Mouse (Mus musculus) midbrain, postnatal 0 days (tissue): ENCODE measurements around the gene Slc44a5. TPM values are rescaled to one million over a fixed set of nuclear protein-coding genes. Genes with fewer than 3 reads are reported as not detected.

Source experiments
- ATAC-seq: fragments of 200-750 bp; cut with Nextera tagmentation; 2 replicates; pipeline ENCODE4 v1.8.0; 2017; ENCODE audit warnings: moderate number of reproducible peaks, mild to moderate bottlenecking, moderate TSS enrichment, moderate library complexity; ENCODE audit not compliant: low FRiP score
- DNase-seq: peaks from one replicate; pipeline ENCODE4 v3.0.0-alpha.2; 2015; ENCODE audit warnings: low spot score
- H3K27ac ChIP-seq: fragments of 300-500 bp; sonication (generic); 2 replicates; pipeline ENCODE4 v1.5.1; 2014; ENCODE audit warnings: low read depth, mild to moderate bottlenecking, low read length, mixed read lengths
- H3K27me3 ChIP-seq: fragments of 300-500 bp; sonication (generic); 2 replicates; pipeline ENCODE4 v1.6.1; 2014; ENCODE audit warnings: low read length, control low read depth, mixed read lengths; ENCODE audit not compliant: insufficient read depth
- H3K36me3 ChIP-seq: fragments of 300-500 bp; sonication (generic); 2 replicates; pipeline ENCODE4 v1.6.1; 2014; ENCODE audit warnings: low read length, control low read depth, mixed read lengths; ENCODE audit not compliant: insufficient read depth
- H3K4me1 ChIP-seq: fragments of 300-500 bp; sonication (generic); 2 replicates; pipeline ENCODE4 v1.6.1; 2014; ENCODE audit warnings: mild to moderate bottlenecking, control low read depth, antibody characterized with exemption, low read length, mixed read lengths; ENCODE audit not compliant: insufficient read depth
- H3K4me2 ChIP-seq: fragments of 300-500 bp; sonication (generic); 2 replicates; pipeline ENCODE4 v1.6.1; 2014; ENCODE audit warnings: low read depth, mild to moderate bottlenecking, low read length, mixed read lengths; ENCODE audit not compliant: poor library complexity, severe bottlenecking
- H3K4me3 ChIP-seq: fragments of 300-500 bp; sonication (generic); 2 replicates; pipeline ENCODE4 v1.5.1; 2014; ENCODE audit warnings: low read depth, mild to moderate bottlenecking, low read length, moderate library complexity
- H3K9ac ChIP-seq: fragments of 300-500 bp; sonication (generic); replicated peaks from 2 replicates; pipeline ENCODE4 v1.6.1; 2014; ENCODE audit warnings: mild to moderate bottlenecking, low read length, moderate library complexity, mixed read lengths; ENCODE audit not compliant: poor library complexity, severe bottlenecking
- H3K9me3 ChIP-seq: fragments of 300-500 bp; sonication (generic); 2 replicates; pipeline ENCODE4 v1.6.1; 2016; ENCODE audit warnings: low read length, control low read depth
- CTCF ChIP-seq: IDR thresholded peaks from 2 replicates; pipeline ENCODE4 v1.5.1; 2016; ENCODE audit warnings: antibody characterized with exemption, mild to moderate bottlenecking
- WGBS: fragments of 180-500 bp; shearing (Covaris S2); extraction: QIAGEN DNeasy Blood & Tissue Kit; methylation state at CpG from one replicate; pipeline ENCODE4 v1.1.7; 2014; 5-methylcytosine and 5-hydroxymethylcytosine counted together
- polyA plus RNA-seq: library from polyadenylated mRNA; unstranded; fragments of >200 nt; fragmentation: Nextera tagmentation; extraction: Ambion mirVana; gene quantifications from 2 replicates; pipeline ENCODE4 v1.2.1, GENCODE M21; 2015
- total RNA-seq: library from RNA; depleted of rRNA; stranded (reverse); fragments of >200 nt; gene quantifications from 2 replicates; pipeline ENCODE4 v1.2.3, GENCODE M21; 2014

Slc44a5 gene
- total and polyA plus RNA-seq, 2 experiments from 2014 or later: 6.3 to 27.3 TPM

- H3K4me3 ChIP-seq: no peak overlapping the region
- no peak overlapping the region for H3K9ac ChIP-seq
- no peak overlapping the region for H3K27ac ChIP-seq
- no peaks in the 10 kb centered on the region for H3K36me3 ChIP-seq
- ATAC-seq (no peak), DNase-seq (no peak)
- no peak for TF ChIP-seq CTCF
- no peaks in the 10 kb centered on the region for H3K9me3 ChIP-seq
- H3K4me2 ChIP-seq: no peak overlapping the region
- H3K27me3 ChIP-seq: no peaks in the 10 kb centered on the region
- 53% methylated on average over 1 of the region's 1 CpGs for WGBS
- H3K4me1 ChIP-seq: no peaks in the 10 kb centered on the region
Observed at GRCm38 (mm10) chr3:154173556-154173955, 200.3 kb downstream of the Slc44a5 start.

GRCm38 (mm10) chr3:154174031-154174430, 200.8 kb downstream of the Slc44a5 start:
- no peaks in the 10 kb centered on the region for H3K27me3 ChIP-seq
- no peaks in the 10 kb centered on the region for H3K36me3 ChIP-seq
- ATAC-seq (no peak), DNase-seq (no peak)
- 55% methylated on average over 9 of the region's 9 CpGs for WGBS
- no peak overlapping the region for H3K4me3 ChIP-seq
- no peaks in the 10 kb centered on the region for H3K9me3 ChIP-seq
- no peaks in the 10 kb centered on the region for H3K4me1 ChIP-seq
- no peak overlapping the region for H3K27ac ChIP-seq
- no peak overlapping the region for H3K4me2 ChIP-seq
- no peak for TF ChIP-seq CTCF
- H3K9ac ChIP-seq: no peak overlapping the region

- no peaks in the 10 kb centered on the region for H3K4me1 ChIP-seq
- H3K36me3 ChIP-seq: no peaks in the 10 kb centered on the region
- TF ChIP-seq CTCF: no peak
- DNase-seq (no peak), ATAC-seq (no peak)
- H3K27ac ChIP-seq: no peak overlapping the region
- no peak overlapping the region for H3K4me2 ChIP-seq
- no peaks in the 10 kb centered on the region for H3K27me3 ChIP-seq
- no peak overlapping the region for H3K9ac ChIP-seq
- H3K9me3 ChIP-seq: no peaks in the 10 kb centered on the region
- H3K4me3 ChIP-seq: no peak overlapping the region
- WGBS: 92% methylated on average over 7 of the region's 7 CpGs
Observed at GRCm38 (mm10) chr3:154174766-154175165, 201.5 kb downstream of the Slc44a5 start.

GRCm38 (mm10) chr3:154177665-154178305, 204.5 kb downstream of the Slc44a5 start:
- Histone ChIP-seq H3K4me2 (no peak overlapping the region), H3K36me3 (no peaks in the 10 kb centered on the region), H3K4me3 (no peak overlapping the region), H3K4me1 (no peaks in the 10 kb centered on the region), H3K27me3 (no peaks in the 10 kb centered on the region), H3K27ac (no peak overlapping the region), H3K9ac (no peak overlapping the region), H3K9me3 (no peaks in the 10 kb centered on the region)
- 80% methylated on average over 8 of the region's 8 CpGs for WGBS
- TF ChIP-seq CTCF: no peak
- no peak for ATAC-seq
- no peak for DNase-seq

GRCm38 (mm10) chr3:154179423-154179920, 206.2 kb downstream of the Slc44a5 start:
- no peaks in the 10 kb centered on the region for H3K4me1 ChIP-seq
- H3K9ac ChIP-seq: no peak overlapping the region
- no peaks in the 10 kb centered on the region for H3K9me3 ChIP-seq
- H3K27me3 ChIP-seq: no peaks in the 10 kb centered on the region
- no peak overlapping the region for H3K4me2 ChIP-seq
- ATAC-seq: no peak
- 0 out of 2 replicates have a peak, but pooled peaks have one; percentile 3 for TF ChIP-seq CTCF
- no peak overlapping the region for H3K27ac ChIP-seq
- no peak overlapping the region for H3K4me3 ChIP-seq
- no peaks in the 10 kb centered on the region for H3K36me3 ChIP-seq
- no peak for DNase-seq
- 95% methylated on average over 2 of the region's 3 CpGs for WGBS

- TF ChIP-seq CTCF: no peak
- Histone ChIP-seq H3K4me3 (no peak overlapping the region), H3K27me3 (no peaks in the 10 kb centered on the region), H3K9ac (no peak overlapping the region), H3K36me3 (no peaks in the 10 kb centered on the region), H3K4me2 (no peak overlapping the region), H3K9me3 (no peaks in the 10 kb centered on the region), H3K27ac (no peak overlapping the region), H3K4me1 (no peaks in the 10 kb centered on the region)
- DNase-seq (no peak), ATAC-seq (no peak)
- 92% methylated on average over 7 of the region's 7 CpGs for WGBS
Observed at GRCm38 (mm10) chr3:154182987-154183386, 209.8 kb downstream of the Slc44a5 start.
